Mouse (Mus musculus) CD4-positive, CD25-positive, alpha-beta regulatory T cell, adult 4 months (primary cell): ENCODE data around the gene Cd7. TPM values are rescaled to one million over a fixed set of nuclear protein-coding genes. Genes with fewer than 3 reads are reported as not detected.
"Not testable (repeated sequence)": the region's sequence is repeated elsewhere in the genome, so short reads cannot be mapped to it uniquely, and the experiment has no call there.

Source experiments
- ATAC-seq: one replicate; pipeline ENCODE4 v1.8.0; 2017
- polyA plus RNA-seq, 2 experiments: library from polyadenylated mRNA; unstranded; fragments of 100-300 nt; shearing (Covaris generic); gene quantifications; one replicate each; pipeline ENCODE4 v1.2.1; 2017

Gene Cd7
- 10 to 100 TPM; 79.5 to 90.2 TPM for polyA plus RNA-seq

DNA sequence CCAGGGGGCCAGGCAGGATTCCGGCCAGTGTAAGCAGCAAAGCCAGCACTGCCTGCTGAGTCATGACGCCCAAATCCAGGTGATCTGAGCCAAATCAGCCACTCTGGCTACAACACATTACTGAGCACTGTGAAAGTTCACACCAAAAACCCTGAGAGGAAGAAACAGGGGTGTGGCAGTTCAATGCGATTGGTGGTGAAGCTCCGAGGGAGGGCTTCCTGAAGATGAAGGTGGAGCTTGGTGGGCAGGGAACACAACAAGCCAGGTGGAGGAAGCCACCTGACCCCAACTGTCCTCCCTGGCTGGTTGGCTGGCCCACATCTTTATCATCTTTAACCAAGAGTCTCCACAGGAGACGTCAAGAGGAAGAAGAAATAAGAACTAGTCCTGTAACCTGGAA, at the start of gene Cd7:
Cd7 (minus strand) TSS at position 117 of the 400 bp plus-strand sequence.
- ATAC-seq = peak; percentile 80

DNA sequence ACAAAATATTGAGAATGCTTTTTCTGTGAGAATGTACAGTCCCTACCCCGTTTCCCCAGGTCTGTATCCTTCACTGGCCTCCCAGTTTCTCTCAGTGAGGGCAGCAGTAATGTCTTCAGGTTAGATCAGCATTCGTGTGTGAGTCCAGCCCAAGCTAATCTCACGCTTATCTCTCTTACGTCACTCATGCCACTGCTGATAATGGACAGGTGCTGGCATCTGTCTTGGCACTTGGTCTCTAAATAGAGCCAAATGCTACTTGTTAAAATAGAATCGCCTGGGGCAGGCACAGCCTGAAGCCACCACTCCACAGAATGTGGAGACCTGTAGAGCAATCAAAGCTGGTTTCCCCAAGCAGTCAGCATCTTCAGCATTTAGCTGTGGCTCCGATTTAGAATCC, 49.8 kb upstream of the Cd7 start:
- ATAC-seq = no peak

DNA sequence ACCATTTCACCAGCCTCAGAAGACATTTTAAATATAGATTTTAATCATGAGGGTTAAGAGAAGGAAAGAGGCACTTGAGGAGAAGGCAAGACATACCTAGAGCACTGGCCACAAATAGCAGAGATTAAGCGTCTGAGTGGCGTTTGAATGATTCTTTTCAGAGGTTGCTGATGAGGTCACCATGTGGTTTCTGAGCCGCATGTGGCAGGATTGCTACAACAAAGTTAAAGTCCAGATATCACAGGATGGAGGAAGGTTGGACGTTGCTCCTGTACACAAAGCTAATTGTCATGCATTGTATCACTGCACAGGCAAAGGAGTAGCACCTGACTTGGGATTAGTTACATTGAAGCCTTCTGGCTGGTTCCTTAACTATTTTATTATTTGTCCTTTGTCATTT, 47.1 kb upstream of the Cd7 start:
- no peak for ATAC-seq

DNA sequence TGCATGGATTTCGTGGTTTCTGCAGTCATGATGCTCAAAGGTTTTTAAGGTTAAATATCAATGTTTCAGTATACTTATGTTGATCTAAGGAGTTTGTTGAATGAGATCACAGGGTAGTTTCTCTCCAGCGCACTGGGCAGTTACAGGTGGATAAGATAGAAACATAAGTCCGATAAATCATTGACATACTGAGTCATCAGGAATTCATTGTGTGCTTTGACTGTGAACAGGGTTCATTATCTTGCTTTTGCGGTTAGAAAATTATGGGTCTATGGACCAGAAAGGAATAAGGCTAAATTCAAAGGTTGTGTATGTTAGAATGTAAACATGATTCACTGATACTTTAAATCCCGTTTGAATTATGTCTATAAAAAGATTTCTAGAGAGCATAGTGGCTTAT, 46.0 kb upstream of the Cd7 start:
- ATAC-seq = no peak

DNA sequence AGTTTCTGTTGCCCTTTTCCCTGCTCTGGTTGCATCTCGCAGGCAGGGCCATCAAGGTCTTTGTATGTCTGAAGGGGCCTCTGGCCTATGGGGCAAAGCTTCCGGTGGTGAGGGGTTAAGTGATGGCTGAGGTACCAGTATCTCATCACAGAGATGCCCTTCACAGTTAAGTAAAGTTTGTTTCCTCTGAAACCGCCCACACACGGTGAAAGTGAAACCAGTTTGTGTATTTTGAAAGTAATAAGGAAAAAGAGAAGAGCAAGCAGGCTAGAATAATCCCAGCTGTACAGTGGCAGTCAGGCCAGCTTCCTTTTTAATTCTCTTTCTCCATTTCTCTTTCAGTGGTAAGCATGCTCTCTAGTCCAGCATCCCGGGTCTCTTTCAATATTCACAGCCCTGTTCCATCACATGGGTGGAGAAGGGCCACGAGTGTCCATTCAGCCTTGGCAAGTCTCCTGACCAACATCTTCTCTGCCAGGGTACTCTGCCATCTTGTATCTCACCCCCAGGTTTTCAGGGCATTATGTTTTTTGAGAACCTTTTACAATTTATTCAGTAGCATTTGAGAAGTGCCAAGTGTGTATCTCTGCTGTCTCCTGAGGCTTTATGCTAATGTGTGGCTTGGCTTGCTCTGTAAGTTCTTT, 43.8 kb upstream of the Cd7 start:
- ATAC-seq = peak; percentile 96

DNA sequence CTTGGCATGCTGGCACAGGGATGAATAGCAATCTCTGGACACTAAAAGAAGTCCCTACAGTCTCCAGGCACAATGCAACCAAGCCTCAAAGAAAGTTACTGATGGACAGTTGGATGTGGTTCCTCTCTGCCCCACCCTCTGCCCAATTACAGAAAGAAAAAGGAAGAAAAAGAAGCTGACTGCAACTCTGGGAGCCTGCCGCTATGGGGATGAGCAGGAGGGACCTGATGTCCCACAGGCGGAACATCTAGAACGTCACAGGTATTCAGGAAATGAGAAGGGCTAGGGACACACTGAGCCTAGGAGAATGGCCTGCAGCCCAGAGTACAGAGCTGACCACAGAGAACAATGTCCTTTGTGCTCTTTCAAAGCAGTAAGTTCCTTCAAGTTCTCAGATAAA, 43.0 kb upstream of the Cd7 start:
- no peak for ATAC-seq

DNA sequence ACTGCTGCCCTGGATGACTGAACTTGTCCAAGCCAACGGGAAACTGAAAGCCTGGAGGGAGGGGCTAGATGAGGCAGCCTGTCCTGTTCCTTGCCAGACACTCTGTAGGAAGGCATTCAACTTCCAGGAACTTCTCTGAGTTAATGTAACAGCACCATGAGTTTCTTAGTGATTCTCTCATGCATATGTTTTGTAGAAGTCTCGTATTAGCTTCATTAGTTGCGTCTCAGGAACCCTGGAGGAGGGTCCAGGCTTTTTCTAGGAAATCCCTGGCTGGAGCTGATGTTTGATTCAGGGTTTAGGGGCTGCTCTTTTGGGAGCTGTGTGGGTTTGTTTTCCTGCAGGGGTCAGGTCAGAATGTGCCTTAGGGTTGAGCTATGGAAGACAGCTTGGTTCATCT, 41.9 kb upstream of the Cd7 start, which contains the start of gene Sectm1a:
Sectm1a (minus strand) TSS at position 101 of the 400 bp plus-strand sequence.
- ATAC-seq = no peak

DNA sequence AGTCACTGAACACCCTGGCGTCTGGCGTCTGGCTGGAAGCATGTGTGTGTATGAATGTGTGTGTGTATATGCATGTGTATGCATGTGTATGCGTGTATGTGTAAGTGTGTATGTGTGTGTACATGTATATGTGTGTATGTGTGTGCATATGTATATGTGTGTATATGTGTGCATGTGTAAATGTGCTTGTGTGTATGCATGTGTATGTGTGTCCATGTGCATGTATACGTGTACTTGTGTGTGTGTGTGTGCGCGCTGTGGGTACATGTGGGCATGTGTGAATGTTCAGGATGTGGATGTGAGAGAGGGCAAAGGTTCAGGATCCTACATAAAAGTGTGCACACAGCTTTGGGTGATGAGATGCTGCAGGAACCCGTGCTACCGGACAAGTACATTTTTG, 41.1 kb upstream of the Cd7 start:
- ATAC-seq = no peak

DNA sequence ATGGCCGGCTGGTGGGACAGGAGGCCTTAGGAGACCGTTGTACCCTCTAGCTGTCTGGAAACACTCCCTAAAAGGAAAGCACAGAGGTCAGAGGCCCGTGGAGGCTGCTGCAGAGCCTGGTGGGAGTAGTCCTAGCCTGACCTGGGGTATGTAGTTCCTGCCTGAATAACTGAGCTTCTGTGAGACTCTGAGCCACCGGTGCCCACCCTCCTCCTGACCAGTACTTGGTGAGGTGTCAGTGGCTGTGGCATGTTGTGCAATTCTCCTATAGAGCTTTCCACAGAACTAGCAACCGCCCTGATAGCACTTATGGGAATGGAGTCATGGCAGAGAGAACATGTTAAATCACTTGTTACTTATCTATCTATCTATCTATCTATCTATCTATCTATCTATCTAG, 36.4 kb upstream of the Cd7 start:
- no peak for ATAC-seq

DNA sequence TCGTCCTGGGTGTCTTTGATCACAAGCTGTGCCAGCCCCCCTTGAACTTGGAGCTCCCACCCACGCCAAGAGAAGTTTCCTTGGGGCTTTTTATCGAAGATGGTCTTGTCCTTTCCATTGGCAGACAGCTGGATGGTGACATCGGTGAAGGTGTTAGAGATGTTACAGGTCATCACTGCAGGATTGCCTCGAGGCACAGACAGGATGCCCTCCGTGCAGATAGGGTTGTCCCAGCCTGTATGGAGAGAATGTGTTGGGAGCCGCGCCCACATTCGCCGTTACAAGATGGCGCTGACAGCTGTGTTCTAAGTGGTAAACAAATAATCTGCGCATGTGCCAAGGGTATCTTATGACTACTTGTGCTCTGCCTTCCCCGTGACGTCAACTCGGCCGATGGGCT, 30.4 kb upstream of the Cd7 start:
- ATAC-seq = not testable (repeated sequence)

DNA sequence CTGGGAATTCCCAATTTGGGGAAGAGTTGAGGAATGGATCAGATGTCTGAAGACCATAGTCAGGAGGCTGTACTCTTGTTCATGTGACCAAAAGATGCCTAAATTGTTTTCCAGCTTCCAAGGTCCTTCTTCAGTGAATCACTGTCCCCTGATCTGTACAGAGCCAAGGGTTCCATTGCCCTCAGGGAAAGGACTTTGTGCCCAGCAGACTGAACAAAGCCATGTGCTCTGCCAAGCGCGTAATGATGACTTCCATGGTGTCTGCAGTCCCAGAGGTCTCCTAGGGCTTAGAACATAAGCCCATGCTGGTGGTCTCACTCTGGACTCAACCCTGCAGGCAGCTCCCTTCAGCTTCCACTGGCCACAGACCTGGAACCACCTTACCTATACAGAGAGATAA, 28.7 kb upstream of the Cd7 start:
- no peak for ATAC-seq

DNA sequence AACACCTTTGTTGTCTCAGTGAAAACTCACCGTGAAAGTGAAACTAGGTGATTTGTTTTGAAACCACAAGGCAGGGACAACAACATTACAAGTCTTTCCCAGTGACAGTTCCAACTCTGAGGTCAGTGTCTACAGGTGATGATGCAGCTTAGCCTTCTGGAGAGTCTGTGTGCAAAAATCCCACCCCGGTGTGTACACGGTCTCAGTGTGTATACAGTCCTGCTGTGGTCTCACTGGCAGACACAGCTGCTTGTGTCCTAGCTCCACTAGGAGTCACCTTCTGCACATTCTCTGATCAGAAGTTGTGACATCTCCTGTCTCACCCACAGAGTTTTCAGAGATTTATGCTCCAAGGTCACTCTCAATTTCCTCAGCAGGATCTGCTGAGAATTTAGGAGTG, 25.0 kb upstream of the Cd7 start:
- ATAC-seq = peak; percentile 49

DNA sequence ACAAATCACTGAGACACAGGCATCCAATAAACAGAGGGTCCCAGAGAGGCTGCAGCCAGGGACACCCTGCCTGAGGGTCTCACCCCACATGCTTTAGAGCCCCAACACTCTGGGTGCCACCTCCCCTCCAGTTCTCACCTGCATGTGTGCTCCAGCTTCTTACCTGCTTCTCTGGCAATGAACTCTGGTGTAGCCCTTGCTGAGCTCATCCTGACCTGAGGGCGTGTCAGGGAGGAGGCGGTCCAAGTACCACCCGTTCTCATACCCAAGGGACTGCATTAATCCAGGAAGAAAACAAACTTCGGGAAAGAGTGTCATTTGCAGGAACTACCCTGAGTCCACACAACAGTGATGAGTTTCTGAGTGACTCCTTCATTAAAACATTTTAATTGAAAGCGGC, 24.2 kb upstream of the Cd7 start, which contains the start of gene Sectm1b:
Sectm1b (minus strand) TSS at position 191 of the 400 bp plus-strand sequence.
- ATAC-seq = no peak

DNA sequence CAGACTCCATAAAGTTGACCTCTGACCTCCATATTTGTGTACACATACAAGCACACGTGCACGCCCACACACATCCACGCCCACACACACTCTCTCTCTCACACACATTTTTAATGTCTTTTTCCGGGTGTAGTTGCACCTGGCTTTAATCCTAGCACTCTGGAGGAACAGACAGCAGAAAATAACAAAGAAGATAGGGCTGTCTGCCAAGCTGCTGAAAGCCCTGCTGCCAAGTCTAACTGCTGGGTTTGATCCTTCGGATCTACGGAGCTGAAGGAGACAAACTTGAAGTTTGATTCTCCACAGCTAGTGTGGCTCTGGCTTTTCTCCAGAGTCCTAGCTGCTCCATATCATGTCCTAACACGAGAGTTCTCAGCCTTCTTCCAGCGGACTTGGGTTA, 22.4 kb upstream of the Cd7 start:
- ATAC-seq = no peak

DNA sequence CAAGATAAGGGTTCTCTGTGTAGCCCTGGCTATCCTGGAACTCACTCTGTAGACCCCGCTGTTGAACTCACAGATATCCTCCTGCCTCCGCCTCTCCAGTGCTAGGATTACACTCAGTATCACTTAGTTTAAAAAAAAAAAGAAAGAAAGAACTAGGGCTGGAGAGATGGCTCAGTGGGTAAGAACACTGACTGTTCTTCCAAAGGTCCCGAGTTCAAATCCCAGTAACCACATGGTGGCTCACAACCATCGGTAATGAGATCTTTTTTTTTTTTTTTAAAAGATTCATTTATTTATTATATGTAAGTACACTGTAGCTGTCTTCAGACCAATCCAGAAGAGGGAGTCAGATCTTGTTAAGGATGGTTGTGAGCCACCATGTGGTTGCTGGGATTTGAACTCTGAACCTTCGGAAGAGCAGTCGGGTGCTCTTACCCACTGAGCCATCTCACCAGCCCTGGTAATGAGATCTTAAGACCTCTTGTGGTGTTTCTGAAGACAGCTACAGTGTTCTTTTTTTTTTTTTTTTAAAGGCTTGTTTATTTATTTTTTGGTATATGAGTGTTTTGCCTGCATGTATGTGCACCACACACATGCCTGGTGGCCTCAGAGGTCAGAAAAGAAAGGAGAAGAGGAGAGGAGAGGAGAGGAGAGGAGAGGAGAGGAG, 21.3 kb upstream of the Cd7 start:
- not testable (repeated sequence) for ATAC-seq

DNA sequence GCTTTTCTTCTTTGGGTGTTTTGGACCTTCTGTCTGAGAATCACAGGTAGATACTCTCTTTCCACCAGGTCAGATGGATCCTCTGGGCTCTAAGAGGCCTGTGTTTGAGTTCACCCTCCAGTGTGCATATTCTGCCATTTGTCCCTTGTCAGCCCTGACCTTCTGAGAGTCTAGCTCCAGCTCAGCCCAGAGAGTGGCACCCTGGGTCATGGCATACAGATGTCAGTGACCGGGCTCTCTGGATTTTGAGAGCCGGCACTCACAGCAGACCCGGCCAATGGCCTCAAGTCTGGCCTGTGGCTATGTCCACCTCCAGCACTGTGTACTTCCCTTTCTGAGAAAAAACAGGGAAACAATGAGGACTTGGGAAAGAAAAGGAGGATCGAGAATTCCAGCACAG, 20.3 kb upstream of the Cd7 start:
- ATAC-seq = no peak

DNA sequence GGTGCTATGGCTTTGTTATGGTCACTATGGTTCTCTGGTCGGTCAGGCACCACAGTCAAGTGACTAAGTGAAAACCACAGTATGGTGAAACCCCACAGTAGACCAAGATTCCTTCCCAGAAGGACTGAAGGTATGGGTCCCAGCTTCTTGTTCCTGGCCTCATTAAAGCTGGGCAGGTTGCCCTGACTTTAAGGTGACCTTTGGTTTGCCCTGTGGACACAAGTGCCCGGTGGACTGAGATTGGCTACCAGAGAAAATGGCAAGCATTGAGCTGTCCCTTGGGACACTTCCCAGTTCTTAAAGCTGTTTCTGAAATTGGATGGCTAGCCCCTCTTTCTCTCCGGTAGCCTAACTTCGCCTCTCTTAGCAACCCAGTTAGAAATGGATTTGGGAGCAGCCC, 19.7 kb upstream of the Cd7 start:
- ATAC-seq = no peak

DNA sequence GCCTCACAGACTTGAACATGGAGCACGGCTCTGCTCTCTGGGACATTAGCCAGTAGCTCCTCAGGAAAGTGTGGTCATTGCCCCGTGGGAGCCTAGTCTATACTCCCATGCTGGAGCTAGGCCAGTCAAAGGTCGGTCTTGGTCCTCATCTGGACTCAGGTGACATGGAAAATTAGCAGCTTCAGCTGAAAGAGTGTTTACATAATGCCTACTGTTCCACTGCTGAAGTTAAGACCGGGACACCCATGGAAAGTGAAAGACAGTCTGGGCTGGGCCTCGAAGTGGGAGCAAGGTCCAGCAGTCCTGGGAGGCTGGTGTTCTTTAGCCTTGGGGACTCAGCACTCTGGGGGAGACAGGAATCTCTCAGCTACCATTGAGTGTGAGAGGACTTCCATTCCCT, 18.9 kb upstream of the Cd7 start:
- no peak for ATAC-seq

DNA sequence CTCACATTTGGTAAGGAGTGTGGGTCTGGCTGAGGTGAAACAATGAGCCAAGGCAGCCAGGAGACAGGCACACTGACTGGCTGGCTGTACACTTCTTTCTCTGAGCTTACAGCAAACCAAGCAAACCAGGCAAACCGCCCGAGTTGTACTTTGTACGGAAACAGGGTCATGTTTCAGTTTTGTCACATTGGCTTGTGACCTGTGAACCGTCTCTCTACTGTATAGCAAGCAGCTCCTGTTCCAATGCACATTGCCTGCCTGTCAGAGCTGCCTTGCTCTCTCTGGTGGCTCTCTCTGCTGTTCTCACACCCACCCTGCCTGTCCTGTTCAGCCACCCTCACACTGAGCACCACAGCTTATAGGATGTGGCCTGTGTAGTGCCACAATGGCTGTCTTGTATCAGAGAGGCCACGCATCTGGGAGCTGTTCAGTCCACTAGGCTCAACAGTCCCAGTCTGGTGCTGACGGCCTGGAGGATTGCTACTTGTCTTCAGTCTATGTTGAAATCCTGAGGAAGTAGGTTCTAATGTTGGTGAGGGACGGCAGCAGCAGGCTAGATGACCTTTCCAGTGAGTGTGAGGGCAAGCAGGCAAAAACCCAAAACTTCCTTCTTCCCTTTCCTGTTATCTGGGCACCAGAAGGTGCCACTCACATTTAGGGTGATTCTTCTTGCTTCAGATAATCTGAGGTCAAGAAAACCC, 17.5 kb upstream of the Cd7 start:
- no peak for ATAC-seq

DNA sequence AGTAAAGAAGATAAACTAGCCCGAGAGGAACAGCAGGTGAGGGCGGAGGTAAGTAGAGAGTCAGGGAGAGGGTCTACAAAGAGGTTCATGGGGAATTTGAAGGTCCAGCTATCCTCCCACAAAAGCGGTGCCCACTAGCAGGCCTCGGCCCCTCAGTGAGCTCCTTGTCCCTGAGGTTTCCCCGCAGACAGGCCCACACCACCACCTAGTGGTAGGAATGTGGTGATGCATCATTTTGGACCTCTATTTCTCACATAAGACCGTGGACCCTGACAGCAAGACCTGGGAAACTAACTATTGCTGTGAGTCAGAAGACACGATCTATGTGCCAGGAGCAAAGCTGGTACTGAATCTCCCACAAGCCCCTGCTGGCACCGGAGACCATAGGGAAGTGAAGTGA, 14.3 kb upstream of the Cd7 start:
- peak; percentile 54 for ATAC-seq

DNA sequence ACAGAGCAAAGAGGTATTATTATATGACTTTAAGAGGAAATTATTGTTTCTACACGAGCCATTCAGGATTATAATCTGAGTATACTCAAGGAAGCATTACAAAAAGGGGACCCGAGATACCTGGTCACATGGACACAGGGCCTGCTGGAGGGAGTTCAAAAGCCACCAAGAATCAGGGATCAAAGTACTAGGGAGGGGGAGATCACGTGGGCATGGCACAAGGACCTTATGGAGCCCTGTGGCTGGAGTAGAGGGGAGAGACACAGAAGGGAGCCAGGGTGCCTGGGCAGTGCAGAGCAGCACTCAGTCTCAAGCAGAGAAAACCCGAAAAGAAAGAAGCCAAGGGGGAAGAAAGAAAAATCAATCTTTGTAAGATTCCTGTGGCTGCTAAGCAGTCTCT, 13.2 kb upstream of the Cd7 start:
- no peak for ATAC-seq

DNA sequence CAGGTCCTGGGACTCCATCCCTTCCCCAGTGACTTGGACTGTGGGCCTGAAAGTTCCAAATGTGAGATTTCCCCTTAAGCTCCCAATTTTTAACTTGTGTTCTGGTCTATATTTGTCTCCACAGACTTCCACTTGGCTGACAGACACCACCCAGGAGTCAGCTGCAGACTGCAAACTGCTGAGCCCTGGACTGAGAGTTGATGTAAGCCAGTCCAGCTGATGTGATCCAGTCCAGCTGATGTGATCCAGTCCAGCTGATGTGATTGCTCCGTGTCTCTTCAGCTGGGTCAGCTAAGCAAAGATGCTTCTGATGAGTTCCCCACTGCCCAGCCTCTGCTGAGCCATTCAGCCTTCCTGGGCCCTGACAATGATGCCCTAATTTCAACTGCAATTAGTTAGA, 12.6 kb upstream of the Cd7 start:
- no peak for ATAC-seq

DNA sequence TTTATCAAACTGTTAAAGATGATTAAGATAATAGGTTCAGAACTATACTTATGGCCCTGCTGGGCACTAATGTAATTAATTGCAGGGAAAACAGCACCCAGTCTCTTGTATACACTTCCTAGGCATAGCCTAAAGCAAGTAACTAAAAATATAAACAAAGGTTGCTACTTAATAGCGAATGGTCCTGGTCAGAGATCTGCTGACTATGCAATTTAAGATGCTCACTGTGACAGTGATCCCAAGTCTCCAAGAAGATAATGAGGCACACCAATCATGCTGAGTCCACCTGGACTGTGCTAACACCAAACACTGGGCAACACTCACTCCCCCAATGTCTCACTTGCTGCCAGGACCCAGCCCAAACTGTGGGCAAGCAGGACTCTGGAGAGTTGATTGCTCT, 10.6 kb upstream of the Cd7 start:
- ATAC-seq = no peak

DNA sequence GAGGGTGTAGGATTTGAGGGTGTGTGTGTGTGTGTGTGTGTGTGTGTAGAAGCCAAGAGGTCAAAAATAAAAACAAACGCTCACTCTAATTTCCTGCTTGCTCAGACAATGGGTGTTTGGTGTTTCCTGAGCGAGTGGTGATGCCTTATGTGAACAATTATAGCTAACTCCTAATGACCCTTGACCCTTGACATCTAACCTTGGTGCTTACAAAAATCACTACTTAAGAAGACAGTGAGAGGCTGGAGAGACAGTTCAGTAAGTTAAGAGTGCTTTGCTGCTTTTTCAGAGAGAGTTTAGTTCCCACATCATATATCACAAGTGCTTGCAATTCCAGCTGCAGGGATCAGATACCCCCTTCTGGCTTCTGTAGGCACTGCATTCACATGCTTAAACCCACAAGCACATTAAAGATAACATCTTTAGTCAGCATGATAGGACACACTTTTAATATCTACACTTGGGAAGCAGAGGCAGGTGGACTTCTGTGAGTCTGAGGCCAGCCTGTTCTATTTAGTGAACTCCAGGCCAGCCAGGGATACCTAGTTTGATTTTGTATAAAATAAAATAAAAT, 8.7 kb upstream of the Cd7 start:
- no peak for ATAC-seq
